Mouse (Mus musculus) adrenal gland, adult 8-10 months (tissue): ENCODE data around the gene Miga1. TPM values are rescaled to one million over a fixed set of nuclear protein-coding genes. Genes with fewer than 3 reads are reported as not detected.

Source experiments
- DNase-seq: peaks from one replicate; pipeline ENCODE4 v3.0.0; 2022
- total RNA-seq, 4 experiments: library from RNA; stranded (reverse); gene quantifications; 2 replicates each; pipeline ENCODE4 v1.2.4; 2022

The Miga1 gene
- total RNA-seq, 4 experiments from 2014 or later = 9.9 to 29.6 (median 16.8) TPM

- no peak for DNase-seq
These were observed 96.9 kb downstream of the Miga1 start for GRCm38 (mm10) chr3:152243304-152243703.

GRCm38 (mm10) chr3:152241098-152241497 lies 99.1 kb downstream of the Miga1 start:
- DNase-seq = no peak

- no peak for DNase-seq
These were observed 100.6 kb downstream of the Miga1 start for GRCm38 (mm10) chr3:152239592-152239991.

GRCm38 (mm10) chr3:152238836-152239235 lies 101.4 kb downstream of the Miga1 start:
- no peak for DNase-seq

GRCm38 (mm10) chr3:152235805-152236204 lies 104.4 kb downstream of the Miga1 start:
- DNase-seq = no peak

GRCm38 (mm10) chr3:152235238-152235637 lies 105.0 kb downstream of the Miga1 start:
- no peak for DNase-seq

GRCm38 (mm10) chr3:152231333-152232100 lies 108.7 kb downstream of the Miga1 start:
- no peak for DNase-seq

GRCm38 (mm10) chr3:152229271-152229670 lies 110.9 kb downstream of the Miga1 start:
- no peak for DNase-seq

- no peak for DNase-seq
These were observed 111.4 kb downstream of the Miga1 start for GRCm38 (mm10) chr3:152228843-152229242.

GRCm38 (mm10) chr3:152225906-152226305 lies 114.3 kb downstream of the Miga1 start:
- no peak for DNase-seq

- no peak for DNase-seq
These were observed 115.3 kb downstream of the Miga1 start for GRCm38 (mm10) chr3:152224918-152225317.

Other genes starting within 250 kb of the Miga1 start
- gene Gipc2, start 174.2 kb downstream of the Miga1 start, total RNA-seq = 1 to 10 TPM in 1 of 4 experiments, under 1 TPM in 3; 0.61 to 1.8 (median 0.82) TPM
- gene Dnajb4, start 130.1 kb downstream of the Miga1 start, total RNA-seq = 10 to 100 TPM; 48.9 to 56.3 (median 52.6) TPM
- 100 to 1,000 TPM; 105 to 167 (median 132) TPM for gene Fubp1, start 130.0 kb downstream of the Miga1 start, total RNA-seq
- 1 to 10 TPM; 2.8 to 4.0 (median 3.1) TPM for gene Nexn, start 74.1 kb downstream of the Miga1 start, total RNA-seq
- gene Usp33, start 6.1 kb upstream of the Miga1 start, total RNA-seq = 100 to 1,000 TPM in 3 of 4 experiments, 10 to 100 TPM in 1; 93.9 to 139 (median 129) TPM
- 10 to 100 TPM; 31.3 to 52.7 (median 48.1) TPM for gene Zzz3, start 55.1 kb upstream of the Miga1 start, total RNA-seq